Mouse (Mus musculus) heart, adult 2 months (tissue): Measurements from ENCODE around the gene Slc10a6.

Source experiments
- CTCF ChIP-seq: fragments of 200-600 bp; IDR thresholded peaks from 2 replicates; pipeline ENCODE4 v1.8.1; 2022; ENCODE audit warnings: antibody characterized with exemption, mild to moderate bottlenecking, moderate library complexity
- EP300 ChIP-seq: fragments of 200-500 bp; IDR thresholded peaks from 2 replicates; pipeline ENCODE4 v1.6.1; 2011; ENCODE audit warnings: low read depth, low read length, control low read depth; ENCODE audit not compliant: insufficient read depth
- POLR2A ChIP-seq: fragments of 200-500 bp; IDR thresholded peaks from 2 replicates; pipeline ENCODE4 v1.6.1; 2011; ENCODE audit warnings: mild to moderate bottlenecking, low read depth, low read length, control low read depth; ENCODE audit not compliant: insufficient read depth

GRCm38 (mm10) chr5:103598264-103598663 is 30.9 kb downstream of the Slc10a6 start:
- TF ChIP-seq EP300 (no peak), POLR2A (no peak), CTCF (no peak)
